Mouse (Mus musculus): ENCODE measurements around the gene Ccdc9b. TPM values are rescaled to one million over a fixed set of nuclear protein-coding genes. Genes with fewer than 3 reads are reported as not detected.

Ccdc9b gene
- total RNA-seq, 2 experiments from 2014 or later, result 4.4 to 4.8 TPM

DNA sequence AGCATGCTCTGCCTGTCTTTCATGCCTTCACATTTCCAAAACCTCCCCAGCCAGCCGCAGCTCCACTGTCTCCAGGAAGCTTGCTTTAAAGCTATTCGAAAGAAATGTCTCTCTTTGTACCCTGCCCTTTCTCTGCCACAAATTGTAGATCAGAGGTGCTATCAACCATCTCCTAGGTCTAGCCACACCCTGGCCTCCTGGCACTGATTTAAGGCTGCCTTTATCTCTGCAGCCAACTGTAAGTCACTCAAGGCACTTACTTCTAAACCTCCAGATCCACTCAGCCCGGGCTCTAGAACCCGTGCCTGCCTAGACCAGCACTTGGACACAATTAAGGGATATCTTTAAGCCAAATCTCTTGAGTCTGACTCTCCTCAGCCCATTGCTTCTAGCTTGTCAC is 16.0 kb upstream of the Ccdc9b start:
- no peak for DNase-seq (ENCODE audit: low spot score in 2 of 2)

DNA sequence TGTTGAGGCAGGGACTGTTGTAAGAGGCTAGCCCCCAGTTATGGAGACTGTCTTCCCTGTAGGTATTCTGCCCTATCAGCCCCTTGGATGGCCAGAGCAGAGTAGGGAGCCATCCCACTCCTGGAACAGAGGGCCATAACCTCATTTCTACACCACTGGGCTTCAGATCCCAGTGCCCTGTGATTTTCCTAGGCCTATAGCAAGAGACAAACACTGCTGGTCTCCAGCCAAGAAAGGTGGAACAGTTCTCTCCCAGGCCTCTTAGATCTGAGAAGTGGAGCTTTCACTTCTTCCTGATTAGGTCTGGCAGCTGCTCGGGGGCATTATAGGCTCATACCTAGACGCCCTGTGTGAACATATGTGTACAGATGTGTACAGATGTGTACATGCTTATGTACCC is 13.8 kb upstream of the Ccdc9b start:
- no peak for DNase-seq (ENCODE audit: low spot score in 2 of 2)

DNA sequence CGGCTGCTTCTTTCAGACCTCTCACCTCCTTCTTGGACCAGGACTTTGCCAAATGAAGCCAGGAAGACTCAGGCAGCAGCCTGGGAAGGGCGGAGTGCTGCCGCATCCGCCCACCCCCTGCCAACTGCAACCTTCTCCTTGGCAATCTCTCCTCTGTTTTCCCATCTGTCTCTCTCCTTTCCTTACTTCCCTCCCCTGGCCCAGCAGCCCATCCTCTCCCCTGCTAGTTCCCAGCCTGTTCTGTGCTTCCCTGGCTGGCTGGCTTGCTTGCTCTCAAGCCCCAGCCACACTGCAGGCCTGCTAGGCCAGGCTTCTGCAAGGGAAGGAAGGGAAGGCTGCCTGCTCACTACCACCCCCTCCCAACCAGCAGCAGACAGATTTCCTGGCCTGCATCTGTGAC is 13.4 kb upstream of the Ccdc9b start:
- DNase-seq (ENCODE audit: low spot score in 2 of 2), result peak; percentile 70 to 84

DNA sequence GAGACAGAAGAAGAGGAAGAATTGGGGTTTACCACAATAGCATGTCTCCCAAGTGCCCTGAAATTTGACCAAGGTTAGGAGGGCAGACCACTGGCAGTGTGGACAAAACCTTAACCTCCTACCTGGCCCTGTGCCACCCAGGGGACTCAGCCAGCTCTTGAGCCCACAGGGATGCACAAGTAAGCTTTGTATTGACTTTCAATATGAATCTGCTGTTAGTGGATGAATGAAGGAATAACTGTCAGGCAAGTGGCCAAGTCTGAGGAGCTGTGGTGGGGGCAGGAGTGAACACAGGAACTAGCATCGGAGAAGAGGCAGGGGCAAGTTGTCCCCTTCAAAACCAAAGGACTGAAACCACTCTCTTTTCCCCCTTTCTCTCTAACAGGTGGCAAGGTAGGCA is 12.9 kb upstream of the Ccdc9b start:
- DNase-seq (ENCODE audit: low spot score in 2 of 2), result peak; percentile 41 to 51

DNA sequence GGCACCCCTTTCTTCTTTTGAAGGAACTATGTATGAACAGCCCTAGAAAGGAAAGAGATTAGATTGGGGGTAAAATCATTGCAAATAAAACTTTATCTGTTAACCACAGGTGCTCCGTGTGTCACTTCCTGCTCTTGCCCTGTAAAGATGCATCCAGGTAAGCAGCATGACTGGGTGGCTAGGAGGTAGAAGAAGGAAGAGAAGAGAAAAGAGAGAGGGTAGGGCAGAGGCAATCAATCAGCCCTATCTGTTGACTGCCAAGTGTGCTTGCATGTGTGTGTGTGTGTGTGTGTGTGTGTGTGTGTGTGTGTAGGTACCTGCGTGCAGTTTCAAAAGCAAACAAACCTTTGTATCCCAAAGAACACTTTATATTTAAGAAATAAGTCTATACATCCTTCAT is 12.1 kb upstream of the Ccdc9b start:
- no peak for DNase-seq (ENCODE audit: low spot score in 2 of 2)

DNA sequence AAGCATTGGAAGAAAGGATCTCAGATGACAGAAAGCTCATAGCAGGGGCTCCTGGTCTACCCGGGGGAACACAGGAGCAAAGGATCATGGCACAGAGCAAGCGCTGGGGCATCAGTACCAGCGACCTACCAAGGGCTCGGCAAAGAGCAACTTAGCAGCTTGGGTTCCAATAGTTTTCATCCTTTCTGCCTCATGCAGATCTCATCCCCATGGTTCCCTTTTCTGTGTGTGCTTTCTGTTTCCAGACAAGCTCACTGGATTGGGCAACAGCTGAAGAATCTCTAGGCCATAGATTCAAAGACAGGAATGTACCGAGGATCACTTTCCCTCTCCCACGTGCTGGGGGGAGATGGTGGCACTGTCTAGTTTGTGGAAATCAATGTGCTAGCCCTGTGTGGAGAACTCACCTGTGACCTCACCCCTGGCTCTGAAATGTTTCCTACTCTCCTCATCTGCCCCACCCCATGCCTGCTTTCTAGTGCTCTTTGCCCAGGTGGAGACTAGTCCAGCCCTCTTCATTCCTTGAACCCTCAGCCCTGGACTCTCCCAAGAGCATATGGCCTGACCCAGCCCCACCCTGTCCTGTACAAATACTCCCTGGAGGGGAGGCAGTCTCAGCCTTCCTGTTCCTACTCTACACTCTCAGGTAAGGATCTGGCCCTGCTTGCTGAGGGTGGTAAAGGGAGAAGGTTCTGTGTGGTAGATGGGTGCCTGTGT is 9.9 kb upstream of the Ccdc9b start, which contains the start of gene Phgr1:
Phgr1 (plus strand) TSS at position 612 of the 717 bp plus-strand sequence.
- DNase-seq (ENCODE audit: low spot score in 2 of 2), result no peak

DNA sequence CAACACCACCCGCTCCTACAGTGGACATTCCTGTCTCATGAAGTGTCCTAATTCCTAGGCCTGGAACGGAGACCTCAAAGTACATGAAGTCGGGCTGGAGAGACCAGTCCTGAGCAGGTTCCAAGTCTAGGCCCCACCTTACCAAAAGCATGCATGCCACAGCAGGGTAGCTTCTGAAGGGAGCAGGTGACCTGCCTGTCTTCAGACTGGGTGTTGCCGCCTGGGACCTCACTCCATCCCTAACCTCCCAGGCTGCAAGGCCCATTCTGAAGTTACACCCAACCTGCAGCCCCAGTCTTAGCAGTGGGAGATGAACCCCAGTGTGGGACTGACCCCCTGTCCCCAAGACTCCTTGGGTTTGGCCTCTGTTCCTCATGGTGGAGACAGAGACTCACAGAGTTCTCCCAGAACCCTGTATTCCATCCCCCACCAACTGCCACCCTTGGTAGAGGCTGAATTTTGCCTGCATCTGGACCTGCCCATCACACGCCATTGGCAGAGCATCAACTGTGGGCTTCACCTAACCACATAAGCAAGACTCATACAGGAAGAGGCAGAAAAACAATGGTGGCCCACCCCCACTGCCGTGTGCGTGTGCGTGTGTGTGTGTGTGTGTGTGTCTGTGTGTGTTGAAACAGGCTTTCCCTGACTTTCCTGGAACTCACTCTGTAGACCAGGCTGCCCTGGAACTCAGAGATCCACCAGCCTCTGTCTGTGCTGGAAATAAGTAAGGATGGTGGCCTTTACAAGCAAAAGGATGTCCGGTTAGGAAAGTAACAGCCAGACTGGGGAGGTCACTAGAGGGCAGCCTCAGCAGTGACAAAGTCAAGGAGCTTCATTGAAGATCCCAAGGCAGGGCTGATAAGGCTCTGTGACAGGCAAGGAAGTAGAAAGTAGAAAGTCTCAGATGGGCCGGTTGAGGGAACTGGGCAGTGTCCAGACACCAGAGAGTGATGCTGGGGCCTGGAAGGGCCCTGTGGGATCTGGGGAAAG is 3.9 kb upstream of the Ccdc9b start:
- DNase-seq (ENCODE audit: low spot score in 2 of 2), result no peak

DNA sequence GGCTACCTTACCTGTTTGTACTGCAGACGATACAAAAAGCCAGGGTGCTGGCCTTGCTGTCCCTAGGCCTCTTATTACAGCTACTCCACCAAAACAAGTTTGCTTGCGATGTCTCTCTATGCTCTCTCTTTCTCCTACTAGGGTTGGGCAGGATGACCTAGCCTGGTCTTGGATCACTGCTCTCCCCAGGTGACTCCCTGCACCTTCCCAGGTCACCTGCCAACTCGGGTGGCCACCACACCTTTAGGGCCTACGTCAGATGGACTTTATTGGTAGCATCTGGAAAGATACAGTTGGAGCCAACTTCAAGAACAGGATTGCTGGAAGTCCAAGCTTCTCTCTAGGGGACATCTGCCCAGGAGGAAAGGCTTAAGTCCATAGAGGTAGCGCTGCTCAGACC is 2.4 kb upstream of the Ccdc9b start:
- no peak for DNase-seq (ENCODE audit: low spot score in 2 of 2)

DNA sequence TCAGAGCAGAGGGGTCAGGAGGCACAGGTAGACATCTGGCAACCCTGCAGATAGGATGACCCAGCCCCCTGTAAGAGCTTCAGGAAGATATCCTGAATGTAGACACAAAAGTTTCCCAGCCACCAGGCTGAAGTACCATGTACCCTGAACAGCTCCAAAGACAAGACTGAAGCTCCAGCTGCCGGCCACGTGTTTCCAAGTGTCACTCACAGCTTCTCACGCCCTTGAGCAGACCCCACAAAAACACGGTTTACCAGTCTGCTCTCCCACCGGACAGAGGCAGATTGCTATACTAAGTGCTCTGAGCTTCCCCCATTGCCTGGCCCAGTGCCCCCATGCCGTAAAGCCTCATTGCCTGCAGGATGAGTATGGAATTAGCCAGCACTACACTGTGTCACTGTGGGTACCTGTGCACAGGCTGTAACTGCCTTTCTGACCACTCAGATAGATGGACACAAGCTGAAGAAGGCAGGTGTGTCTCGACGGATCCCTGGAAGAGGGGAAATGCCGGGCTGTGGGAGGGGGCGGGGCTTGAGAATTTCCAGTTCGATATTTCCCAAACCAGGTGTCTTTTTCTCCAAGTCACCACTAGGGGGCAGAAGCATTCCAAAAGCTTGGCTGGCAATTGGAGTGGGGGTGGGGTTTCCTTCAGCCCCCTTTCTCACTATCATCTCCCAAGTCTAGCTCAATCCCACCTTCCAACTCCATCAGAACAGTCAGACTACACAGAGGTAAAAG is 1.8 kb upstream of the Ccdc9b start:
- peak; percentile 33 to 54 for DNase-seq (ENCODE audit: low spot score in 2 of 2)

DNA sequence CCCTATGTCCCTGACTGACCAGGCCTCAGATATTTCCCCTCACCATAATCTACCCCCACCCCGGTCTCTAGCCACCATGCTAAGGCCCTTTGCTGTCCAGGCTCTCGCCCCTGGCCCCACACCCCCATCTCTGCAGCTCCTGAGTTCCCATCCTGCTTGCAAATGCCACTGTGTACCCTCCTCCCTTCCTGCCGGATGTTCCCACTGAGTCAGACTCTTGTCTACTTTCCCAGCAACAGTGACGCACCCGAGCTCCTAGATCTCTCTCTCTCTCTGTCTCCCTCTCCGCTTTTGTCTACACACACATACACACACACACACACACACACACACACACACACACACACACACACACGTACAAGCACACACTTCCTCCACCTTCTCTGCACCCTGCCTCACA is 1.0 kb upstream of the Ccdc9b start:
- DNase-seq (ENCODE audit: low spot score in 2 of 2), result peak; percentile 63 to 65

DNA sequence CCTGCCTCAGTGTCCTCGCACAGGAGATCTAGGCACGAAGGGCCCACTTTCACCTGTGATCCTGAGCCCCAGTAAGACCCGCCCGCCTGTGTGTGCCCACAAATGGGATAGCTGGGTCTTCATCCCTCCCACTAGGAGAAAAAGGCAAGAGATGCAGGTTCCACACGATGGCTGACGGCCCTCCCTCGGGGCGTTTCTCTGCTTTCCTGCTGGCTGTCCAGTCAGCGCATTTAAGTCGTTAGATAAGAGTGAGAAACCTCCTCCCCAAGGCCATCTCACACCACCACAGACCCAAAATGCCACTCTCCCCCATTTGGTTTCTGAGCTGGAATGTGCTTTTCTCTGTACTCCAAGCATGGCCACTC is 305 bp upstream of the Ccdc9b start:
- DNase-seq (ENCODE audit: low spot score in 2 of 2), result no peak

DNA sequence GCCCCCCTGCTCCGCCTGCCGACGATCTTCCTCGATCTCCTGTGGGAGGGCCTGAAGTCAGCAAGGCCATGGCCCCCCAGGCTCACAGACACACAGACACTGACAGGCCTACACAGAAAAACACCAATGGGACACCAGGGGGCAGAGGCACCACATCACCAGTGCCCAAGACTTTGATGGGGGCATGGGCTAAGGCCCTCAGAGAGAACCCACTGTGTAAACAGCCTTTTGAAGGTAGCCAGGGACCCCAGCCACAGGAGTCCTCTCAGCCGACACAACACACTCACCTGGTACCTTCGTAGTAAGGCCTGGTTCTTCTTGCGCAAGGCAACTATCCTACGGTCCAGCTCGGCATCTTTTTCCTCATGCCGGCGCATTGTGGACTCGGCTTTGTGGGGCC is 1.1 kb downstream of the Ccdc9b start:
- no peak for DNase-seq (ENCODE audit: low spot score in 2 of 2)

DNA sequence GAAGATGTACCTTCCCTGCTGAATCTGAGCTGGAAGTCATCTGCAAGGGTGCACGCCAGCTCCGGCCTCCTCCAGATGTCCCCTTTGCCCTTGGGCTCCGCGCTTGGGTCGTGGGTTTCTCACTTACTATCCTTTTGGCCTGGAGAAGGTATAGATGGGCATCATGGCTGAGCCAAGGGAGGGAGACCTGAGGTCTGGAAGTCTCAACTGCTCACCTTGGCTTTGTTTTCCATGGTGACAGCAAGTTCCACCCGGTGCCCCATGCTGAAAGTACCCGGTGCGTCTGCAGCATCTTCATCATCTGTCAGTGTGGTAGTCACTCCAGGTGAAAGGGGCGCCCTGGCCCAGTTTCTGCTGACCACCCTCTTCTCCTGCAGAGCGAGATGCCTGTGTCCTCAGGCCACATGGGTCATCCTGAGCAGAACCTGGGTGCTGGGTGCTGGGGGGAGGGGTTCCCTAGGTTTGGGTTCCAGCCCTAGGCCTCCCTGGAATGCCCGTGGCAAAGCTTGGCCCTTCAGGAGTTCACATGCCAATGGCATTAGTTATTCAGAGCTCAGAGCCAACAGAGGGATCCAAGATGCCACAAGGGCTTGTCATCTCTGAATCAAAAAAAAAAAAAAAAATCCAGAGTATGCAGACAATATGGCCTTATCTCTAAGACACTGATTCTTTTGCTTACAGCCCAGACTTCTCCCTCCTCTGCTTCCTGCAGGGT is 2.0 kb downstream of the Ccdc9b start:
- no peak for DNase-seq (ENCODE audit: low spot score in 2 of 2)

DNA sequence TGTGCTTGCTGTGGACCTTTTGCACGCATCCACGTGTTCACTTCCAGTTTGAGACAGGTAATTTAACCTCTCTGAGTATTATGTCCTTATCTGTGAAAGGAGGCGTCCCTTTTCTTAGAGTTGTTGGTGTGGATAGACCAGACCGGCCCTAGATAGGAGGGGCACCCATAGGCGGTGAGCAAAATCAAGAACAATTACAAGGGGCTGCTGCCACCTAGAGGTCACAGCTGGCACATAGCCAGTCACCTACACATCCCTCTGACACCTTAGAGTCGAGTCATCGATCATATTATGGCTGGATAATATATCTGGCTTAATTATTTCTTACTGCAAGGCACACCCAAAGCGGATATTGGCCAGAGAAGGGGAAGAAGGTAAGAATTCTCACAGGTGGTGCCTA is 2.6 kb downstream of the Ccdc9b start:
- DNase-seq (ENCODE audit: low spot score in 2 of 2), result no peak

DNA sequence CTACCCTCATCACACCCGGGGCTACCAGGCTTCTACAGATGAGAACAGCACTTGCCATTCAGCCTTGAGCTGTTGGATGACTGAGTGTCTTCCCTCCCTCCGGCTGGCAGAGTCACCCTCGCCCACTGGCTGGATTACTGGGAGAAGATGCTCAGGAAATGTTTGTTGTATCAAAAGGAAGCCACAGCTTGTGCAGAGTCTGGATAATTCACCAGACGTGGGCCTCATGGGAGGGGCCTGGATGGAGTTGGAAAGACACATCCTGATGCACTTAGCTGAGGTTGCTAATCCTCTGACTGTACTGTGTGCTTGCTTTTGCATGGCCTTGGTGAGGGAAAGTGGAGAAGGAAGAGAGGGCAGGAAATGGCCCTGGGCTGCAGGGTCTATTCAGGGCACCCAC is 6.4 kb downstream of the Ccdc9b start:
- DNase-seq (ENCODE audit: low spot score in 2 of 2), result no peak

DNA sequence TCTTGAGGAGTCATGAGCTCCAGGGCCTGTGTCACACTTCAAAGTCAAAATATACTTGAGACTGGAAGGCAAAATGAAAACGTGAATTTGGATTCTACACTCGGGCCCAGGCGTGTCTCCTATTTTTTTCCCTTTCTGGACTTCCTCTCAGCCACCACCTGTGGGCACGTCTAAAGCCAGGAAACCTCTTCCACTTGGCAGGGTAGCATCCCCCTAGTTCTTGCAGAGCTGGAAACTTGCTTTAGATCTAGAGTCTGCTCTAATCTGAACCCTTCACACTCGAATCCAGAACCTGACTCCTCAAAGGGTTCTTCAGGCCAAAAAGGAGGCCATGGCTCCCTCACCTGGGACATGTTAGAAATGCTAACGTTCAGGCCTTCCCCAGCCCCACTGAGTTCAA is 7.1 kb downstream of the Ccdc9b start:
- no peak for DNase-seq (ENCODE audit: low spot score in 2 of 2)

DNA sequence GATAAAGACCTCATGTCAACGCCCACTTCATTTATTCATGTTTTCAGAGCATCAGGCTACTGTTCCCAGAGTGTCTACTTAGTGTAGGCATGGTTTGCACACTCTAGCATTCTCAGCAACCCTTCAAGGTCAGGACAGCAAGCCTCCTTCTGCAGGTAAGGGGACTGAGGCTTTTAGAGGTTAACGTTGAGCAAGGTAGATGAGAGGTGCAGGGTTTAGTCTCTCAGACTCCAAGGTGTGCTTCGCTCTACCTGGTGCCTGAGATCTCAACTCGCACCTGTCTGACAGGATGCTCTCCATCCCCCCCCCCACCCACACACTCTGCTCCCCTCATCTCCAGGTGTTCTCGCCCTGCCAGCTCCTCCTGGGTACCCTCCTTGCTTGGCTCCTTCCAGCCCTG is 8.3 kb downstream of the Ccdc9b start:
- DNase-seq (ENCODE audit: low spot score in 2 of 2), result no peak

DNA sequence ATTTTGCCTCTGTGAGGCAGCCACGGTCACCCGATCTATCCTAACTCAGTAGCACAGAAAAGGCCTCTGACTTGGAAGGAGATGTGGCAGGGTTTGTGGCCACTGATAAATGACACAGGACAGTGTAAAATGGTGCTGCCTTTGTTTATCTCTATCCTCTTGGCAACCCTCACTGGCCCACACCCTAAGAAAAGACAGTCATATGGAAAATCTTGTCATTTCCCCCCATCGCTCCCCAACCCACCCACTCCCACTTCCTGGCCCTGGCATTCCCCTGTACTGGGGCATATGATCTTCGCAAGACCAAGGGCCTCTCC is 9.7 kb downstream of the Ccdc9b start:
- no peak for DNase-seq (ENCODE audit: low spot score in 2 of 2)

DNA sequence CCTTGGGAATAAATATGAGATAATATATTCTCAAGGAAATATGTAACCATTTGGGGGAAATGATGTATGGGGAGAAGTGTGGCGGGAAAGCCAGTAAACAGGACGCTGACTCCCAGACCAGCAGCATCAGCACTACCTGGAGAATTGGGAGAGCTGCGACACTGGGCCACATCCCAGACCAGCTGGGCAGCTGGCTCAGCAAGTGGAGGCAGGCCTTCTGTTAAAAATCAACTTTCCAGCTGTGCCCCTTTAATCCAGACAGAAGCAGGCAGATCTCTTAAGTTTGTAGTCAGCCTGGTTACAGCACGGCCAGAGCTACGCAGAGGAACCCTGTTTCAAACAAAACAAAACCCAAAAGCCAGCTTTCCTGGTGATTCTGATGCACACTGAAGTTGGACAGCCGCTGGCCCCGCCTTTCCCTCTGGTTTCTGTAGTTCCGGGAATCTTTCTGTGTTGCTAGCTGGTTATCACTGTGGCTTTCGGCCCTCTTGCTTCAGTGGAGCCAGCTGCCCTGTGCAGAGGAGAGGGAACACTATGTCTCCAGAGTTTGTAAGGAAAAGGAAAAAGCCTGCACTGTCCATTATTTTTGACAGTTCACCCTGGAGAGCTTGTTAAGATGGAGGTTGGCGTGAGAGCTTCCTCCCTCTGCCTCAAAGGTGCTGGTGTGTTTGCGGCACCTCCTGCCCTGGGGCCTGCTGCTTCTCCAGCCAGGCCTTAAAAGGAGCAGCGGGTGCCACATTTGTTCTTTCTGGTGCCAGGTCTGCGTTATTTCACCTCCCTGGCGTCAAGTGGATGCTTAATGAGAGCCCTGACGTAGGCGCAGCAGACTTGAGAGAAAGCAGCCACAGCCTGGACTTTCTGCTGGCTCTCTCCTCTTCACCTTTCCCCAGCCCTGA is 10.3 kb downstream of the Ccdc9b start:
- no peak for DNase-seq (ENCODE audit: low spot score in 2 of 2)

DNA sequence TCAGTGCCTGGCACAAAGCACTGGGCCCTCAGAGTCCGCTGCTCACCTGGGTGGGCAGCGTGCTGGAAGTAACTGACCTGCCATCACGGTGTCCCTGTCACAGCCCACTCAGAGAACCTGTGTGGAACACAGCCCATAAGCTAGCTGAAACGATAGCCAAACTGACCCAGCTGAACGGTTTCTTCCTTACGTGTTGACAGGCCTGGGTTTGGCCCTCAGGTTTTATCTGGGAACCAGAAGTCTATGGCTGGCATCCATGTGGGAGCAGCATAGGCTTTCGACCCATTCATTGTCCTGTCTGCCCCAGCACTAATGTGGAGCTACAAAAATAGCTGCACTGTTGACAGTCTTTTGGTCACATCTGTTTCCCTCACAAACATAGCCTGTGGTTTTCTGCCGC is 12.0 kb downstream of the Ccdc9b start:
- no peak for DNase-seq (ENCODE audit: low spot score in 2 of 2)
